Mouse (Mus musculus): ENCODE measurements around the gene Dcaf1. TPM values are rescaled to one million over a fixed set of nuclear protein-coding genes. Genes with fewer than 3 reads are reported as not detected.
A peak's percentile ranks its signal among the peaks of the same experiment; 100 is the strongest.

Dcaf1 gene
- total and polyA plus RNA-seq, 3 experiments = 9.2 to 111 (median 72.4) TPM

GRCm38 (mm10) chr9:106891829-106892551, 70.3 kb downstream of the Dcaf1 start, which contains the start of gene Manf:
Gene Manf (minus strand): TSS chr9:106891979.
- DNase-seq (ENCODE audit: low spot score) (peak; percentile 100), ATAC-seq (ENCODE audit: extremely low read depth, insufficient number of reproducible peaks, low FRiP score, poor library complexity, severe bottlenecking) (peak; percentile 93)
- Histone ChIP-seq H3K4me1 (ENCODE audit: insufficient read depth, low read depth, low read length) (peaks cover 44% of the 10 kb centered on the region), H3K27me3 (ENCODE audit: insufficient read depth, low read length) (peaks cover 18% of the 10 kb centered on the region), H3K4me3 (ENCODE audit: low read depth, low read length) (peak within 1 kb of the TSS; percentile 87), H3K9me3 (replicated peaks) (no peaks in the 10 kb centered on the region), H3K36me3 (replicated peaks) (peaks cover 36% of the 10 kb centered on the region)
- TF ChIP-seq GATA1 (IDR thresholded peaks at IDR 0.05; ENCODE audit: borderline replicate concordance, low read length) (no peak), GATA2 (IDR thresholded peaks at IDR 0.05; ENCODE audit: borderline replicate concordance, low read depth, low read length) (no peak), CTCF (IDR thresholded peaks at IDR 0.05; ENCODE audit: low read depth, low read length) (no peak), TAL1 (conservative IDR thresholded peaks at IDR 0.05; ENCODE audit: low read depth, low read length) (no peak), POLR2AphosphoS5 (IDR thresholded peaks at IDR 0.05; ENCODE audit: insufficient replicate concordance, low read depth, low read length) (no peak)

DNA sequence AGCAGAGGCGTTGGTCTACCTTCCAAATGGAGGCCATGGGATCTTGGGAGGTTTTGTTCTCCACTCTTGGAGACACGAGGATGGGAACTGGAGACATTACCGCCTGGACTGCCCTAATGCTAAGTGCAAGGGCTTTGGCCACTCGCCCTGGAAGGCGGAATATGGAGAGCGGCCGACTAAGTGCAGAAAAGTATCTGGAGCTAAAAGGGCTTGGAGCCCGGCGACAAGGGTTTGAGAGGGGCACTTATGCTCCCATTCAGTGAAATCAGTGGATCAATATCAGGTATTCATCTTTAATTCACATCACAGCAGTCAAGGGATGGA, 70.8 kb downstream of the Dcaf1 start:
- no peaks in the 10 kb centered on the region for H3K9me3 ChIP-seq (replicated peaks)
- DNase-seq (ENCODE audit: low spot score) (no peak), ATAC-seq (ENCODE audit: extremely low read depth, insufficient number of reproducible peaks, low FRiP score, poor library complexity, severe bottlenecking) (no peak)
- no peak for TF ChIP-seq GATA2 (IDR thresholded peaks at IDR 0.05; ENCODE audit: borderline replicate concordance, low read depth, low read length)
- no peak for TF ChIP-seq CTCF (IDR thresholded peaks at IDR 0.05; ENCODE audit: low read depth, low read length)
- peaks cover 40% of the 10 kb centered on the region for H3K4me1 ChIP-seq (ENCODE audit: insufficient read depth, low read depth, low read length)
- peak overlapping the region; percentile 87 for H3K4me3 ChIP-seq (ENCODE audit: low read depth, low read length)
- H3K36me3 ChIP-seq (replicated peaks) = peaks cover 33% of the 10 kb centered on the region
- peaks cover 23% of the 10 kb centered on the region for H3K27me3 ChIP-seq (ENCODE audit: insufficient read depth, low read length)

- Histone ChIP-seq H3K36me3 (replicated peaks) (peaks cover 26% of the 10 kb centered on the region), H3K9me3 (replicated peaks) (no peaks in the 10 kb centered on the region), H3K4me3 (ENCODE audit: low read depth, low read length) (no peak overlapping the region; the same call in 1 of the 2 replicates), H3K4me1 (ENCODE audit: insufficient read depth, low read depth, low read length) (peaks cover 34% of the 10 kb centered on the region), H3K27me3 (ENCODE audit: insufficient read depth, low read length) (peaks cover 27% of the 10 kb centered on the region)
- ATAC-seq (ENCODE audit: extremely low read depth, insufficient number of reproducible peaks, low FRiP score, poor library complexity, severe bottlenecking) (no peak), DNase-seq (ENCODE audit: low spot score) (no peak)
- TF ChIP-seq CTCF (IDR thresholded peaks at IDR 0.05; ENCODE audit: low read depth, low read length) (no peak), POLR2AphosphoS5 (IDR thresholded peaks at IDR 0.05; ENCODE audit: insufficient replicate concordance, low read depth, low read length) (no peak), GATA2 (IDR thresholded peaks at IDR 0.05; ENCODE audit: borderline replicate concordance, low read depth, low read length) (no peak), GATA1 (IDR thresholded peaks at IDR 0.05; ENCODE audit: borderline replicate concordance, low read length) (no peak), TAL1 (conservative IDR thresholded peaks at IDR 0.05; ENCODE audit: low read depth, low read length) (no peak)
These were observed 71.7 kb downstream of the Dcaf1 start for GRCm38 (mm10) chr9:106893327-106893726.

DNA sequence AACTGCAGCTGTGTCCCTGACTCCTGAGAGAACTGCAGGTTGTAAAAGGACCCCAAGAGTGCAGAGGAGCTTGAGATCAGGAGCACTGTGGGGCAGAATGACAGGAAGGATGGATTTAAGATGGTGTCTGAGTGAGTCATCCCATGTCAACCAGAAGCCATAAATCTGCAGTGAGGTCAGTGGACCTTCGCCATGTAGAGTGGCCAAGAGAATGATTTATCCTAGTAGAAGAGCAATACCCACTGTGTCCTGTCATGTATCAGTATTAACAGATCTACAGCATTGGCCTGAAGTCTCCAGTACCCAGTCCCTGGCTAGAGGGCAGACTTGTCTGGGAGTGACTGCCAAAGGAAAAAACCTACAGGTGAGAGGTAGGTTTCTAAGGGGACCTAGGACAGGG, 77.2 kb downstream of the Dcaf1 start:
- DNase-seq (ENCODE audit: low spot score) (no peak), ATAC-seq (ENCODE audit: extremely low read depth, insufficient number of reproducible peaks, low FRiP score, poor library complexity, severe bottlenecking) (no peak)
- H3K4me3 ChIP-seq (ENCODE audit: low read depth, low read length) = no peak overlapping the region
- TF ChIP-seq GATA2 (IDR thresholded peaks at IDR 0.05; ENCODE audit: borderline replicate concordance, low read depth, low read length) (no peak), CTCF (IDR thresholded peaks at IDR 0.05; ENCODE audit: low read depth, low read length) (no peak), GATA1 (IDR thresholded peaks at IDR 0.05; ENCODE audit: borderline replicate concordance, low read length) (no peak), TAL1 (conservative IDR thresholded peaks at IDR 0.05; ENCODE audit: low read depth, low read length) (no peak), POLR2AphosphoS5 (IDR thresholded peaks at IDR 0.05; ENCODE audit: insufficient replicate concordance, low read depth, low read length) (no peak)
- peaks cover 66% of the 10 kb centered on the region for H3K27me3 ChIP-seq (ENCODE audit: insufficient read depth, low read length)
- H3K4me1 ChIP-seq (ENCODE audit: insufficient read depth, low read depth, low read length) = no peaks in the 10 kb centered on the region; the same call in 1 of the 2 replicates
- H3K36me3 ChIP-seq (replicated peaks) = no peaks in the 10 kb centered on the region
- no peaks in the 10 kb centered on the region for H3K9me3 ChIP-seq (replicated peaks)

DNA sequence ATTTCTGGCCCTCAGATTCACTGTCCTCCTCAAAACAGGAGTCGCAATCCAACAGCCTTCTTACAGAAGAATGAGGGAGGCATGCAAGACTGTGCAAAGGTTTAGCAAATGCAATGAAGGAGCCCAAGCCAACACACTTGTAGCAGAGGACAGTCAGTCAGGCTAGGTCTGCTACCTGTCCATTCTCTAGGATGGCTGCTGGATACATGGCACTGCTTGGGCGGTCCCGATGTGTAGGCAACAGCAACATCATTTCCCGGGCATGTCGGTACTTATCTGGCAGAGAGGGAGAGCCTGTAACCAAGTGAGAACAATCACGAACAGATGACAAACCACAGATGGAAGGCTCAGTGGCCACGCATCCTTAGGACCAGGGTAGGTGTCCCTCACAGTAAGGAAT, 79.9 kb downstream of the Dcaf1 start:
- Histone ChIP-seq H3K27me3 (ENCODE audit: insufficient read depth, low read length) (peaks cover 54% of the 10 kb centered on the region), H3K9me3 (replicated peaks) (no peaks in the 10 kb centered on the region), H3K4me1 (ENCODE audit: insufficient read depth, low read depth, low read length) (no peaks in the 10 kb centered on the region), H3K4me3 (ENCODE audit: low read depth, low read length) (no peak overlapping the region), H3K36me3 (replicated peaks) (no peaks in the 10 kb centered on the region)
- no peak for ATAC-seq (ENCODE audit: extremely low read depth, insufficient number of reproducible peaks, low FRiP score, poor library complexity, severe bottlenecking)
- DNase-seq (ENCODE audit: low spot score) = no peak
- TF ChIP-seq GATA2 (IDR thresholded peaks at IDR 0.05; ENCODE audit: borderline replicate concordance, low read depth, low read length) (no peak), CTCF (IDR thresholded peaks at IDR 0.05; ENCODE audit: low read depth, low read length) (no peak), TAL1 (conservative IDR thresholded peaks at IDR 0.05; ENCODE audit: low read depth, low read length) (no peak), GATA1 (IDR thresholded peaks at IDR 0.05; ENCODE audit: borderline replicate concordance, low read length) (no peak), POLR2AphosphoS5 (IDR thresholded peaks at IDR 0.05; ENCODE audit: insufficient replicate concordance, low read depth, low read length) (no peak)

- TF ChIP-seq GATA2 (IDR thresholded peaks at IDR 0.05; ENCODE audit: borderline replicate concordance, low read depth, low read length) (no peak), CTCF (IDR thresholded peaks at IDR 0.05; ENCODE audit: low read depth, low read length) (no peak), POLR2AphosphoS5 (IDR thresholded peaks at IDR 0.05; ENCODE audit: insufficient replicate concordance, low read depth, low read length) (no peak), TAL1 (conservative IDR thresholded peaks at IDR 0.05; ENCODE audit: low read depth, low read length) (no peak), GATA1 (IDR thresholded peaks at IDR 0.05; ENCODE audit: borderline replicate concordance, low read length) (no peak)
- no peak for DNase-seq (ENCODE audit: low spot score)
- Histone ChIP-seq H3K9me3 (replicated peaks) (no peaks in the 10 kb centered on the region), H3K27me3 (ENCODE audit: insufficient read depth, low read length) (peaks cover 49% of the 10 kb centered on the region), H3K4me1 (ENCODE audit: insufficient read depth, low read depth, low read length) (no peaks in the 10 kb centered on the region), H3K4me3 (ENCODE audit: low read depth, low read length) (no peak overlapping the region), H3K36me3 (replicated peaks) (no peaks in the 10 kb centered on the region)
- no peak for ATAC-seq (ENCODE audit: extremely low read depth, insufficient number of reproducible peaks, low FRiP score, poor library complexity, severe bottlenecking)
These were observed 81.6 kb downstream of the Dcaf1 start for GRCm38 (mm10) chr9:106903099-106903790.
